Mouse (Mus musculus) neural tube, embryonic 13.5 days (tissue): Measurements from ENCODE around the gene Scg2. TPM values are rescaled to one million over a fixed set of nuclear protein-coding genes. Genes with fewer than 3 reads are reported as not detected.

ENCODE experiments used
- ATAC-seq: fragments of 200-750 bp; cut with Nextera tagmentation; 2 replicates; pipeline ENCODE4 v1.8.0; 2017; ENCODE audit warnings: low read depth, mild to moderate bottlenecking, moderate TSS enrichment, moderate library complexity
- H3K27ac ChIP-seq: fragments of 300-500 bp; sonication (generic); replicated peaks from 2 replicates; pipeline ENCODE4 v1.5.1; 2015; ENCODE audit warnings: moderate library complexity, mild to moderate bottlenecking, inconsistent platforms
- H3K27me3 ChIP-seq: fragments of 300-500 bp; sonication (generic); 2 replicates; pipeline ENCODE4 v1.6.1; 2015; ENCODE audit warnings: mild to moderate bottlenecking, inconsistent platforms
- H3K36me3 ChIP-seq: fragments of 300-500 bp; sonication (generic); 2 replicates; pipeline ENCODE4 v1.6.1; 2015; ENCODE audit warnings: mild to moderate bottlenecking, inconsistent platforms
- H3K4me1 ChIP-seq: fragments of 300-500 bp; sonication (generic); replicated peaks from 2 replicates; pipeline ENCODE4 v1.6.1; 2015; ENCODE audit warnings: inconsistent platforms
- H3K4me2 ChIP-seq: fragments of 300-500 bp; sonication (generic); 2 replicates; pipeline ENCODE4 v1.6.1; 2015; ENCODE audit warnings: inconsistent platforms, mild to moderate bottlenecking, moderate library complexity
- H3K4me3 ChIP-seq: fragments of 300-500 bp; sonication (generic); 2 replicates; pipeline ENCODE4 v1.5.1; 2015; ENCODE audit warnings: mild to moderate bottlenecking, inconsistent platforms
- H3K9ac ChIP-seq: fragments of 300-500 bp; sonication (generic); 2 replicates; pipeline ENCODE4 v1.6.1; 2015; ENCODE audit warnings: moderate library complexity, mild to moderate bottlenecking, inconsistent platforms
- H3K9me3 ChIP-seq: fragments of 300-500 bp; sonication (generic); 2 replicates; pipeline ENCODE4 v1.6.1; 2016; ENCODE audit warnings: inconsistent platforms
- WGBS: fragments of 180-500 bp; shearing (Covaris S2); methylation state at CpG from one replicate; pipeline ENCODE4 v1.1.7; 2015; 5-methylcytosine and 5-hydroxymethylcytosine counted together
- polyA plus RNA-seq: library from polyadenylated mRNA; unstranded; fragments of >200 nt; fragmentation: Nextera tagmentation; extraction: Ambion mirVana; gene quantifications from 2 replicates; pipeline ENCODE4 v1.2.1, GENCODE M21; 2015

Scg2 gene
- polyA plus RNA-seq, 1 experiment from 2014 or later, result 50.5 TPM

DNA sequence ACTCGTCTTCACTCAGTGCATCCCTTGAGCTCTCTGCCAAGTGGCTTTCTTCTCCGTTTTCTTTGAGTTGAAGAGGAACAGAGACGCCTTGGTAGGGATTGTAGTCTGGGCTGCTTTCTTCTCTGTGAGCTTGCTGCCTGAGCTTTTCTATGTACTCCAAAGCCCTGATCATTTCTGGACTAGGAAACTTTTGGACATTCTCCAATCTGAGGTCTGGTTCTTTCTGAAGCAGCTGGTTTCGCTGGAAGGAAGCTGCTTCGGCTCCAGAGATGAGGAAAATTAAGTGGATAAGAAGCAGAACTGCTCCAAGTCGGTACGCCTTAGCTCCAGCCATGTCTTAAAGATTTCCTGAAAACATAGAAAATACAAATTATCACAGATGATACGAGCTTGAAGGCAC, 3.2 kb downstream of the Scg2 start:
- Histone ChIP-seq H3K27ac (no peak overlapping the region), H3K36me3 (peaks cover 5% of the 10 kb centered on the region; the same call in 1 of the 2 replicates), H3K4me2 (no peak overlapping the region), H3K27me3 (no peaks in the 10 kb centered on the region), H3K9ac (no peak overlapping the region), H3K4me3 (no peak overlapping the region), H3K9me3 (no peaks in the 10 kb centered on the region), H3K4me1 (peaks cover 3% of the 10 kb centered on the region)
- no peak for ATAC-seq
- WGBS, result 91% methylated on average over 8 of the region's 8 CpGs

DNA sequence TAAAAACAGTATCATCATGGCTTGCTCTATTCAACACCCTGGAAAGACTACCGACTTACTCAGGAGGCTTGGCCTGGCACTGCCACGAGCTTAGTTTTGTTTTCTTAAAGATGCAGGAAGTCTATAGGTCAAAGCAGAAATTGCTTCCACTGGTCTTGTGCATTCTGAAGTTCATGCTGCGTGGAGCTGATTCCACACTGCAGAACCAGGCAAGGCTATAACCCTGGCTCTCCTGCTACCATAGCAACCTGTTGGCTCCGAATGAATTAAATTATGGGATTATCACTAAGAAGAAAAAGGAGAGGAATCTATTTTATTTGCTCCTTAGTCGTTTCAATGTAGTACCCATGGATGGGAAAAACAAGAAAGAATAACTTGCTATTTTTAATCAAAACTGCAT, 10.9 kb downstream of the Scg2 start:
- H3K9ac ChIP-seq, result no peak overlapping the region
- no peak overlapping the region for H3K4me2 ChIP-seq
- no peaks in the 10 kb centered on the region for H3K27me3 ChIP-seq
- H3K36me3 ChIP-seq, result no peaks in the 10 kb centered on the region
- ATAC-seq, result no peak
- H3K4me3 ChIP-seq, result no peak overlapping the region
- no peak overlapping the region for H3K27ac ChIP-seq
- H3K4me1 ChIP-seq, result no peaks in the 10 kb centered on the region
- WGBS, result 73% methylated on average over 5 of the region's 5 CpGs
- no peaks in the 10 kb centered on the region for H3K9me3 ChIP-seq

DNA sequence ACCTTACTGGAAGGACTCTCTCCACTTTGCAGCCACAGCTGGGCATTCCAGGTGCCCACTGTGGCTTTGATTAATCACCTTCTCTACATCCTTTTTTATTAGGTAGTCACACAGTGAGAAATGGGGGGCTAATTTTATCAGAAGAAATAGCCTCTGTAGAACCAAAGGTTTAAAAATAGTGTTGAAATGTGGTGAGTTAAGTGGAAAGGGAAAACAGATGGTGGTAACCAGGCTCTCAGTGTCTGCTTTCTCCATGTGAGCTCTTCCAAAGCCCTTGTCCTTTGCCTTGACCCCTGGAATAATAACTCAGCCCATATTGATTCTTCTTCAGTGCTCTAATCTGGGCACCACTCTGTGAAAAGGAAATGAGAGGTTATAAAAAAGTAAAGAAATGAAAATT, 24.4 kb downstream of the Scg2 start:
- no peak for ATAC-seq
- no peak overlapping the region for H3K4me2 ChIP-seq
- no peak overlapping the region for H3K9ac ChIP-seq
- no peak overlapping the region for H3K27ac ChIP-seq
- H3K9me3 ChIP-seq, result no peaks in the 10 kb centered on the region
- no peak overlapping the region for H3K4me3 ChIP-seq
- no peaks in the 10 kb centered on the region for H3K36me3 ChIP-seq
- H3K4me1 ChIP-seq, result no peaks in the 10 kb centered on the region
- no peaks in the 10 kb centered on the region for H3K27me3 ChIP-seq

DNA sequence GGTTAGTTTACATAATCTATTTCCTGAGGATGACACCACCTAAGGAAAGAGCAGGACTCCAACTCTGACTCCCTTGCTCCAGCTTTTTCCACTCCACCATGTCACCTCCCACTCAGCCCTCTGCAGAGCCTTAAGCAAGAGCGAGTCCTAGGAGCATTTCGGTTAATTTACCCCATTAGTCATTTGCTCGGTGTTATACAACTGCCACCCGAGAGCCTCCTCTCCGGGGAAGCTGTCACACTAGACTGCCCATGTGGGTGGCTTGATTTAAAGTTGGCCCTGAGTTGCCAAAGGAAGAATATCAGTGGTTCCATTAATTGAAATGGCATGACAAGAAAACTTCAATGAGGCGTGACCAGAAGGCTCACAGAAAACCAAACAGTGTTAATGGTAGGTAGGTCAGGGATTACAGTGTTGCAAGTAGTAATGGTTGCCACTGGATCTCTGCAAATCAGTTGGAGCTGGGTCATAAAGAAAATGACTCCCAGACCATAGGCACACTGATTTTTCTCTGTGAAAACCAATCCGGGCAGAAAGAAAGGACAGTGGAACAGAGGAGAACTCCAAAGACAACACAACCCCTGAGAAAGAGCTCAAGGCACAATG, 33.5 kb downstream of the Scg2 start:
- Histone ChIP-seq H3K4me3 (no peak overlapping the region), H3K27me3 (no peaks in the 10 kb centered on the region), H3K4me2 (no peak overlapping the region), H3K36me3 (no peaks in the 10 kb centered on the region), H3K4me1 (no peaks in the 10 kb centered on the region), H3K9me3 (no peaks in the 10 kb centered on the region), H3K9ac (no peak overlapping the region), H3K27ac (no peak overlapping the region)
- 46% methylated on average over 7 of the region's 7 CpGs for WGBS
- ATAC-seq, result no peak

DNA sequence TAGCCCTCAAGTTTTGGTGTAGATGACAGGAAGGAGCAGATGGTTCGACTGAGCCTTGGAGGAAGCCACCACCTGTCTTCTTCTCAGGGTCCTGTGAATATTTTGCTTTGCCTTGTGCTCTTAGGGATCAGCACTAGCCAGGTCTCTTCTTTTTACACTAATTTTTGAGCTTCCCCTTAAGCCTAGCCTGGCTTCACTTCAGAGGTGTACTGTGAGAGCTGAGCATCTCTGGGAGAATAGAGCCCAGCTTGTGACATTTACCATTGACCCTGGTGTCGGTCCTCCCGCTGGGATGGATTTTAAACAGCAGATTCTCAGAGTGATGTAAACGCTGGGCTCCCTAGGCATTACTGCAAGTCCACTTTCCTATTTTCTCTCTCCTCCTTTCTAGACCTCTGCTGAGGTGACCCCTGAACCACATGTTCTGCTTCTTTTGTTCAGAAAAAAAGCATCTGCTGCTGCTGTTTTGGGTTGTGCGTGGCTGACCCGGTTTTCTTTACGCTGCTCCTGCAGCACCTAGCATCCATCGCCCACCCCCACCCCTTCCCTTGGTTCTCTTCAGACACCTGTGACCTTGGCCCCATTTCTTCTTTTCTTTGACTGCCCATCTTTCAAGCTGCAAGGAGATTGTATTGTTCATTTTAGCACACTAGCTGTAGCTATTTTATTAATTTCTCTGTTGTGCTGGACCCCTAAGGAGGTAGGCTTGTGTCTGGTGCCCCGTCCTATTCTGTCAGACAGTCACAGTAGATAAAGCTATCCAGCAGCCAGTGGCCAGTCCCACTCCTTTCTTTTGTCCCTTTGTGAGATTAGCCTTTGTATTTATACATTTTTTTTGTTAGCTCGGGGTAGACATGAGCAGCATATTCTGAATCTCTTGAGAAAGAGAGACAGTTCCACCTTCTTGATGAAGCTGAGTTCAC, 38.6 kb downstream of the Scg2 start:
- no peaks in the 10 kb centered on the region for H3K4me1 ChIP-seq
- H3K27me3 ChIP-seq, result no peaks in the 10 kb centered on the region

DNA sequence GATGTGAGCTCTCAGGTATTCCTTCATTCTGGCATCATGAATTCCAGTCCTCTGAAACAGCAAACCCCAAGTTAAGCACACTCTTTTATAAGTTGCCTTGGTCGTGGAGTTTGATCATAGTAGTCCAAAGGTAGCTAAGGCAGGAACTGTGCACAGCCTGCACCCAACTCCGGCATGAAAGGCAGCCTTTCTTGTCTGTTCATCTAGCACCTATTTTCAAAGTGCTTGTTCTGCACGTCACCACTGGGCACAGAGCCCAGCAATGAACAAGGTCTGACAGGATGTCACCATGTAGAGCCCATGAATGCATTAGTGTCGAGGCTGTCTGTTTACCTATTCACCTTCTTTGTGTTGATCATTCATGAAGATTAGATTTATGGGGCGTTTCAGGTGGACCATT, 39.6 kb downstream of the Scg2 start:
- Histone ChIP-seq H3K9me3 (no peaks in the 10 kb centered on the region), H3K27ac (no peak overlapping the region), H3K4me1 (no peaks in the 10 kb centered on the region), H3K36me3 (no peaks in the 10 kb centered on the region), H3K27me3 (no peaks in the 10 kb centered on the region), H3K9ac (no peak overlapping the region), H3K4me3 (no peak overlapping the region), H3K4me2 (no peak overlapping the region)
- 76% methylated on average over 5 of the region's 5 CpGs for WGBS
- no peak for ATAC-seq

More for the DNA sequence above, 38.6 kb downstream of the Scg2 start:
- Histone ChIP-seq H3K27ac (no peak overlapping the region), H3K4me3 (no peak overlapping the region), H3K36me3 (no peaks in the 10 kb centered on the region), H3K9ac (no peak overlapping the region), H3K9me3 (no peaks in the 10 kb centered on the region), H3K4me2 (no peak overlapping the region)
- WGBS, result 38% methylated on average over 10 of the region's 10 CpGs
- ATAC-seq, result no peak

Other genes with a start within 250 kb of the Scg2 start
- gene Ap1s3, start 231.9 kb upstream of the Scg2 start, polyA plus RNA-seq, result not detected in 2 replicates